Mouse (Mus musculus): ENCODE results near the gene Macrod2.

DNA sequence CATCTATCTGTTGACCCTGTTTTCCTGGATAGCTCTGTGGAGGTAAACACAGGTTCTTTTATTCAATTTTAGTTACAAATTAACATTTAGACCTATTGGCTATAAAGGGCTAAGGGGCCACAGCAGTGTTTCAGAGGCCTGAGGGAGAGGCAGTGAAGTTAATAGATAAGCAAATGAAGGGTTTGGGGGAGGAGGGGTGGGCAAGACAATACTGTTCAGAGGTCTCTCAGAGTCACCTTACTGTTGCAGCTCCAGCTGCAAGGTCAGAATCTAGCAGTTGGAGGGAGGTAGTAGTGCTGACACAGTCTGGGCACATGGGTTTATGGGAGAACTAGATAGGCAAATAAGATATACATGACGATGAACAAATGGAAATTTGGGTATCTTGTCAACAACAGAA lies 1156.6 kb downstream of the Macrod2 start:
- no peak for TF ChIP-seq CTCF (IDR thresholded peaks at IDR 0.05; ENCODE audit: insufficient read depth, low read depth, low read length)
- no peak for TF ChIP-seq POLR2A (IDR thresholded peaks at IDR 0.05; ENCODE audit: insufficient read depth, low read depth, low read length)
